Mouse (Mus musculus) lung, adult 2 months (tissue): ENCODE data around the gene Tprgl.

Source experiments
- CTCF ChIP-seq: fragments of 200-500 bp; IDR thresholded peaks from 2 replicates; pipeline ENCODE4 v1.5.1; 2011; ENCODE audit warnings: mild to moderate bottlenecking, low read length, control low read depth; ENCODE audit not compliant: insufficient read depth
- POLR2A ChIP-seq: fragments of 200-500 bp; IDR thresholded peaks from 2 replicates; pipeline ENCODE4 v1.6.1; 2011; ENCODE audit warnings: low read depth, mild to moderate bottlenecking, control low read depth, low read length, borderline replicate concordance; ENCODE audit errors: extremely low read depth

GRCm38 (mm10) chr4:154171931-154172604 is 11.6 kb upstream of the Tprgl start:
- TF ChIP-seq CTCF (no peak), POLR2A (no peak)
